Mouse (Mus musculus): ENCODE results near the gene Jazf1.

DNA sequence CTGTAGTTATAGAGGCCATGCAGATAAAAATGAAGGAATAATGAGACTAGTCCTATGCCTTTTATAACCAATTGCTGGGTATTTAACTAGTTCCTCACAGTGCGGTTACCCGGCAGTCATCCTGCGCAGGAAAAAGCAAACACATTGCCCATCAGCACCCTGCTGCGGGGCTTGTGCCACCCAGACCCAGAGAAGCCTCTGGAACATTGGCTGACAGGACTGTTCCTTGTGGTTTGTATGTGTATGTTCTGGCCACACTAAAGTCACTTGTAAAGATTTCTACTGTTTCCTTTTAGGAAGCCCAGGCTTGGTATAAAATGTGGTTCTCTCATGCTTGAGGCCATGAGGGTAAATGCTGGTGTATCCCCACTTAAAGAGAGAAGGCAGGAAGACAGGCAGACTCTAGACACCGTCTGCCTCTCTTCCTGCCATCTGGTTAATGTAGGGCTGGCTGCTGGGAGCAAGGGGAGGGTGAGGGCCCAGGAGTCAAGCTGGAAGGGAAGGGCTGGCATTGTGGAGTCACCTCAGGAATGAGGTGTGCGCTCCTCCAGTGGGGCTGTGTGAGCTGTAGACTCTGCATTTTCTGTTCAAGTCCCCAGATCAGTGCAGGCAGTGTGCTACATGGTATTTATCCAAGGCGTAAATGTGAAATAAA lies 116.4 kb downstream of the Jazf1 start:
- TF ChIP-seq GATA1 (IDR thresholded peaks at IDR 0.05; ENCODE audit: borderline replicate concordance, low read length) (no peak), FLI1 (IDR thresholded peaks at IDR 0.05; ENCODE audit: low read length) (no peak)

Data from megakaryocyte, embryonic 14.5 days (primary cell).